Mouse (Mus musculus): Measurements from ENCODE around the gene 9530003J23Rik. TPM values are rescaled to one million over a fixed set of nuclear protein-coding genes. Genes with fewer than 3 reads are reported as not detected.
A peak's percentile ranks its signal among the peaks of the same experiment; 100 is the strongest.
"Not testable (repeated sequence)": the region's sequence is repeated elsewhere in the genome, so short reads cannot be mapped to it uniquely, and the experiment has no call there.

The 9530003J23Rik gene
- polyA plus RNA-seq, 1 experiment from 2014 or later = not detected

DNA sequence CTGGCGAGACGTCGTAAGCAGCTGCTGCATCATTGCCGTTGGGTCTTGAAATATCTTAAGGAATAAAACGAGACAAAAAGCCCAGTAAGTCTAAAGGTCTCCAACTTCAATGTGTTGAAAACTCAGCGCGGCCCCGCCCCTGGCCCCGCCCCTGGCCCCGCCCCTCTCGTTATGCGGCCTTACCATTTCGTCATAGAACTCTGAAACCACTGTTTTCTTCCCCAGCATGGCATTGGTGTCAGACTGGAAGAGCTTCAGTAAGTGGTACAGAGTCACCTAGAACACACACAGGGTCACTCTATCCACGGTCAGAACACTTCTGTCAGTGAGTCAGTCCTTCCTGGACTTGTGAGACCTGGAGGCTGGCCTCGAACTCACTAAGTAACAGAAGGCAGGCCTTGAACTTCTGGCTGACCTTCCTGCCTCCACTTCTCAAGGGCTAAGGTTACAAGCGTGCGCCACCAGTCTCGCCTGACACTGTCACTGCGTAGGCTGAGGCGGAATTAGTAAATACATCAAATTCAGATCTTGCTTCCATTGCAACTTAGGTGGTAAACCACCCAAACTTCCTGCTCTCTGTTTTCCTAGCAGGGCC, 21.2 kb downstream of the 9530003J23Rik start:
- whole genome bisulfite sequencing = 88% methylated on average over 20 of the region's 20 CpGs
- no peak overlapping the region for H3K9ac ChIP-seq (ENCODE audit: low read depth, low read length)
- H3K27me3 ChIP-seq (ENCODE audit: control insufficient read depth, insufficient read depth, low read depth, low read length) = no peaks in the 10 kb centered on the region
- H3K9me3 ChIP-seq (replicated peaks; ENCODE audit: control insufficient read depth, low read length, poor library complexity, severe bottlenecking) = no peaks in the 10 kb centered on the region
- H3K36me3 ChIP-seq (ENCODE audit: control insufficient read depth, insufficient read depth, low read length) = peaks cover 48% of the 10 kb centered on the region
- H3K27ac ChIP-seq (ENCODE audit: low read length) = no peak overlapping the region
- no peak overlapping the region for H3K4me3 ChIP-seq (ENCODE audit: low read depth, low read length)
- peaks cover 2% of the 10 kb centered on the region for H3K4me1 ChIP-seq (ENCODE audit: control insufficient read depth, insufficient read depth, low read length)
- no peak overlapping the region for H3K4me2 ChIP-seq (ENCODE audit: low read length)
- no peak for ATAC-seq

DNA sequence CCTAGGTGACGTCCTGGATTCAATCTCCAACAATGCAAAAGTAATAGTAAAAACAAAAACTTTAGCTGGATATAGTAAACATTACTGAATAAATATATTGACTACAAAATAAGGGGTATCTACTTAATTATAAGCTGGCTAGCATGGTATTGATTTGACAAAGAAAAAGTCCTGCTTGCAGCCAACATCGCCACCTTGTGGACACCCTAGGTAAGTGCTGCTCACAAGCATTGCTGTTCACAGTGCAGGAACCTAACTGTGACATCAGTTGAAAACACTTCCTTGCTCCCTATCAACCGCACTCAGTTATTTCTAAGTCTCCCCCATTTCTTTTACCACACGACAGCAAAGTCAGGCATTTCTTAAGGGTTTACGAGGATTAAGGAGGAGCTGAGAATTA, 21.7 kb downstream of the 9530003J23Rik start:
- Histone ChIP-seq H3K4me1 (ENCODE audit: control insufficient read depth, insufficient read depth, low read length) (no peaks in the 10 kb centered on the region), H3K27me3 (ENCODE audit: control insufficient read depth, insufficient read depth, low read depth, low read length) (no peaks in the 10 kb centered on the region), H3K9ac (ENCODE audit: low read depth, low read length) (no peak overlapping the region), H3K4me3 (ENCODE audit: low read depth, low read length) (no peak overlapping the region), H3K36me3 (ENCODE audit: control insufficient read depth, insufficient read depth, low read length) (peaks cover 48% of the 10 kb centered on the region), H3K27ac (ENCODE audit: low read length) (no peak overlapping the region), H3K4me2 (ENCODE audit: low read length) (no peak overlapping the region), H3K9me3 (replicated peaks; ENCODE audit: control insufficient read depth, low read length, poor library complexity, severe bottlenecking) (no peaks in the 10 kb centered on the region)
- 0 out of 2 replicates have a peak, but pooled peaks have one; percentile 37 for ATAC-seq
- 70% methylated on average over 5 of the region's 5 CpGs for WGBS

DNA sequence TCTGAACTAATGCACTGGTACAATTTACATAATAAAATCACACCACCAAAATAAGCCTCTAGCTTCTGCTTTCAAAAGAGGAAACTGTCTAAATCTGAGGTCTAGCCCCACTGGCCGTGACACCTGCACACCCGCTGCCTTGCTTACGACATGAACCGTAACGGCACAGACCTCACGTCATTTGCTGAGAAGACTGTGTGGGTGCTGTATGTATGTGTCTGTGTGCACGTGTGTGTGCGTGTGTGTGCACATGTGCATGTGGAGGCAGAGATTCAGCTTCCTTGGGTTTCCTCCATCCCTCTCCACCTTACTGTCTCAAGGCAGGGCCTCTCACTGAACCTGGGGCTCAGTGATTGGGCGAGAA, 22.4 kb downstream of the 9530003J23Rik start:
- ATAC-seq = no peak
- no peak overlapping the region for H3K9ac ChIP-seq (ENCODE audit: low read depth, low read length)
- H3K27ac ChIP-seq (ENCODE audit: low read length) = no peak overlapping the region
- WGBS = 96% methylated on average over 9 of the region's 9 CpGs
- H3K36me3 ChIP-seq (ENCODE audit: control insufficient read depth, insufficient read depth, low read length) = peaks cover 48% of the 10 kb centered on the region
- H3K27me3 ChIP-seq (ENCODE audit: control insufficient read depth, insufficient read depth, low read depth, low read length) = no peaks in the 10 kb centered on the region
- no peaks in the 10 kb centered on the region for H3K4me1 ChIP-seq (ENCODE audit: control insufficient read depth, insufficient read depth, low read length)
- no peaks in the 10 kb centered on the region for H3K9me3 ChIP-seq (replicated peaks; ENCODE audit: control insufficient read depth, low read length, poor library complexity, severe bottlenecking)
- no peak overlapping the region for H3K4me3 ChIP-seq (ENCODE audit: low read depth, low read length)
- H3K4me2 ChIP-seq (ENCODE audit: low read length) = no peak overlapping the region

DNA sequence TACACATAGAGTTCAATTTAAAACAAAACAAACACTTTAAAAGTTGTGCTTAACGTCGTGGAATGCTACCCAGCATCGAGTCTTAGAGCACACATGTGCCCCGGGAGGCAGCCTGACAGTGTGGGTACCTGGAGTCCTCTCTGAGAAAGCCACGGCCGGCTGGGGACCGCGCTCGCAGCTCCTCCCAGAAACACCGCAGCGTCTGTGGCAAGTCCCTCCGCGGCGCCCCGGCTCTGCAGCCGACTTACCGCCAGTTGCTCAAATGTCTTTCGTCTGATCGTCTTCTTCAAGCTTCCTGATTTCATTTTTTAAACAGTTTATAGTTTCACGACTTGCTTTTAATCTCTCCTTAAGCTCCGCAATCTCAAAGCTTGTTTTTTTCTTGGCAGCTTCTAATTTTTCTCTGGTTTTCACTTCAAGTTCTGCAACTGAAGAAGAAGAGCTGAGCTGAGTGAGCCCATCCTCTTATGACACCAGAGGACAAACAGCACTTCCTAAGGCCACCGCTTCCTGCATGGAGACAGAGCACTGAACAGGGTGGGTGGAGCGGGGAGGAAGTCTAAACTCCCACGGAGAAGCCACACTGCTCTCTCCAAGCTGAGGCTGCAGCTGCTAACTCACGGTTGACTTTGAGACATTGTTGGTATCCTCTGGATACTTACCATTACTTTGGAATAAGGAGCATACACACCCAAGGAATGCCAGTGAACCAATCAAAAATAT, 22.9 kb downstream of the 9530003J23Rik start:
- Histone ChIP-seq H3K4me1 (ENCODE audit: control insufficient read depth, insufficient read depth, low read length) (no peaks in the 10 kb centered on the region), H3K9me3 (replicated peaks; ENCODE audit: control insufficient read depth, low read length, poor library complexity, severe bottlenecking) (no peaks in the 10 kb centered on the region), H3K4me3 (ENCODE audit: low read depth, low read length) (no peak overlapping the region), H3K4me2 (ENCODE audit: low read length) (no peak overlapping the region), H3K27me3 (ENCODE audit: control insufficient read depth, insufficient read depth, low read depth, low read length) (no peaks in the 10 kb centered on the region), H3K36me3 (ENCODE audit: control insufficient read depth, insufficient read depth, low read length) (peaks cover 47% of the 10 kb centered on the region), H3K27ac (ENCODE audit: low read length) (no peak overlapping the region), H3K9ac (ENCODE audit: low read depth, low read length) (no peak overlapping the region)
- ATAC-seq = no peak
- WGBS = 93% methylated on average over 25 of the region's 25 CpGs

DNA sequence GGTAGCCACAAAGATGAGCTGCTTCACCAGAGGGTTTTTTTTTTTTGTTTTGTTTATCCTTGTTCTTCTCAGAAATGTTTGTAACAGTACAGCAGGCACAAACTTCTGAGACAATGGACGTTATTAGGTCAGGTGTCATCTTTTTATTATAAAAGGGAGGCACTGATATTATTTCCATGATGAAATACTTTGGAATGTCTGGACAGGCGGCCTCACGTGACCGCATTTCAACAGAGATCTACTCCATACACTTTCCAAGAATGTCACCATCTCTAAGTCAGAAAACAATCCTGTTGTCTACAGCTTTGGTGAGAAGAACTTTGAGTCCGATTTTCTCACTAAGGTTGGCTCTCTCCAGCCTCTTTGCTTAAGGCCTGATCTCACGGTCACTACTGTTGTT, 27.5 kb downstream of the 9530003J23Rik start:
- no peaks in the 10 kb centered on the region for H3K9me3 ChIP-seq (replicated peaks; ENCODE audit: control insufficient read depth, low read length, poor library complexity, severe bottlenecking)
- no peak for ATAC-seq
- 99% methylated on average over 6 of the region's 6 CpGs for WGBS
- no peak overlapping the region for H3K27ac ChIP-seq (ENCODE audit: low read length)
- no peaks in the 10 kb centered on the region; the same call in 1 of the 2 replicates for H3K4me1 ChIP-seq (ENCODE audit: control insufficient read depth, insufficient read depth, low read length)
- peaks cover 20% of the 10 kb centered on the region for H3K36me3 ChIP-seq (ENCODE audit: control insufficient read depth, insufficient read depth, low read length)
- H3K9ac ChIP-seq (ENCODE audit: low read depth, low read length) = no peak overlapping the region
- H3K27me3 ChIP-seq (ENCODE audit: control insufficient read depth, insufficient read depth, low read depth, low read length) = no peaks in the 10 kb centered on the region
- no peak overlapping the region for H3K4me2 ChIP-seq (ENCODE audit: low read length)
- H3K4me3 ChIP-seq (ENCODE audit: low read depth, low read length) = no peak overlapping the region

DNA sequence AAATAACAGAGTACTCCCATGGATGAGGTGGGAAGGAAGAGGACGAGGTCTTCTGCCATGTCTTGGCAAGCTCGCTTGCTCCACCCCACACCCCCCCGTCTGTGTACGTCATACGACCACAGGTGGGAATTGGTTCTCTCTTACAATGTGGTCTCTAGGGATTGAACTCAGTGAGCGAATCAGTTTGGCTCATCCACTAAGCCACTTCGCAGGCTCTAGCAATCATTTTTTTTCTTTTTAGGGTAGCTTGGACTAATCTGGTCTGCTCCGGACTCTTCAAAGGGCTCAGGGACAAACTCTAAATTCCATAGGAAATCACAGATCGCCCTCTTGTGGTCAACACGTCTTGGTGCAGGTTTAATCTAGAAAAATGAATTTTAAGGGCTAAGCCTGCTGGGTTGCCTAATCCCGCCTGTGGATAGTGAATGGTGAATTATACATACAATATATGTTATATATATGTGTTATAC, 29.0 kb downstream of the 9530003J23Rik start:
- no peaks in the 10 kb centered on the region; the same call in 1 of the 2 replicates for H3K4me1 ChIP-seq (ENCODE audit: control insufficient read depth, insufficient read depth, low read length)
- H3K27me3 ChIP-seq (ENCODE audit: control insufficient read depth, insufficient read depth, low read depth, low read length) = no peaks in the 10 kb centered on the region
- ATAC-seq = peak; percentile 78
- peaks cover 7% of the 10 kb centered on the region; the same call in 1 of the 2 replicates for H3K36me3 ChIP-seq (ENCODE audit: control insufficient read depth, insufficient read depth, low read length)
- H3K4me3 ChIP-seq (ENCODE audit: low read depth, low read length) = peak overlapping the region; percentile 30
- 11% methylated on average over 11 of the region's 11 CpGs for WGBS
- no peak overlapping the region for H3K27ac ChIP-seq (ENCODE audit: low read length)
- H3K4me2 ChIP-seq (ENCODE audit: low read length) = peak overlapping the region; percentile 53
- H3K9me3 ChIP-seq (replicated peaks; ENCODE audit: control insufficient read depth, low read length, poor library complexity, severe bottlenecking) = no peaks in the 10 kb centered on the region
- H3K9ac ChIP-seq (ENCODE audit: low read depth, low read length) = peak overlapping the region; percentile 32; the same call in 1 of the 2 replicates

DNA sequence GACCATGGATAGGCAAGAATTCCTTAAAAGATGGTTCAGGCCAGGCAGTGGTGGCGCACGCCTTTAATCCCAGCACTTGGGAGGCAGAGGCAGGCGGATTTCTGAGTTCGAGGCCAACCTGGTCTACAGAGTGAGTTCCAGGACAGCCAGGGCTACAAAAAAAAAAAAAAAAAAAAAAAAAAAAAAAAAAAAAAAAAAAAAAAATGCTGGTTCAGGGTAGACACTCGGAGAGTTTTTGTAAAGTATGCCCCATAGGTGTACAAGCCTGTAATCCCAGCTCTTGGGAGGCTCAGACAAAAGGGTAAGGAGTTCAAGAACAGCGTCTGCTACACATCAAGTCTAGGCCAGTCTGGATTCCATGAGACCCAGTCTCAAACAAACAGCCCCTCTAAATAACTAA, 29.7 kb downstream of the 9530003J23Rik start:
- WGBS = 91% methylated on average over 6 of the region's 6 CpGs
- H3K27me3 ChIP-seq (ENCODE audit: control insufficient read depth, insufficient read depth, low read depth, low read length); ATAC-seq; H3K4me3 ChIP-seq (ENCODE audit: low read depth, low read length); H3K27ac ChIP-seq (ENCODE audit: low read length); H3K4me2 ChIP-seq (ENCODE audit: low read length); H3K36me3 ChIP-seq (ENCODE audit: control insufficient read depth, insufficient read depth, low read length); H3K9ac ChIP-seq (ENCODE audit: low read depth, low read length); H3K4me1 ChIP-seq (ENCODE audit: control insufficient read depth, insufficient read depth, low read length); H3K9me3 ChIP-seq (replicated peaks; ENCODE audit: control insufficient read depth, low read length, poor library complexity, severe bottlenecking): not testable (repeated sequence)

DNA sequence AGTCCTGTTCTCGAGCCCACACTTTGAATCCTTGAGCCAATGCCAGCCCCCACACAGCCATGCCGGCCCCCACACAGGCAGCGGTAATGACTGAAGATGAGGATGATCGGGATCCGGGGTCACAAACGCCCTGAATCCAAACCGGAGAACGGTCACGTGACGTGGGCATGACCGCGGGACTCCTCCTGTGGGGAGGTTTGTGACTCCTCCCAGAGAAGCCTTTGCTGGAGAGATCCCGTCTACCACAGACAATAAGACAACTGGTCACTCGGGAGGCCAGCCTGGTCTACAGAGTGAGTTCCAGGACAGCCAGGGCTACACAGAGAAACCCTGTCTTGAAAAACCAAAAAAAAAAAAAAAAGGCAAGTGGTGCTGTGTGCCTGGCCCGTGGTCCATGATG, 30.3 kb downstream of the 9530003J23Rik start:
- Histone ChIP-seq H3K36me3 (ENCODE audit: control insufficient read depth, insufficient read depth, low read length) (no peaks in the 10 kb centered on the region), H3K27ac (ENCODE audit: low read length) (no peak overlapping the region), H3K4me3 (ENCODE audit: low read depth, low read length) (no peak overlapping the region), H3K9me3 (replicated peaks; ENCODE audit: control insufficient read depth, low read length, poor library complexity, severe bottlenecking) (no peaks in the 10 kb centered on the region), H3K9ac (ENCODE audit: low read depth, low read length) (no peak overlapping the region), H3K4me2 (ENCODE audit: low read length) (no peak overlapping the region), H3K27me3 (ENCODE audit: control insufficient read depth, insufficient read depth, low read depth, low read length) (no peaks in the 10 kb centered on the region), H3K4me1 (ENCODE audit: control insufficient read depth, insufficient read depth, low read length) (no peaks in the 10 kb centered on the region; the same call in 1 of the 2 replicates)
- ATAC-seq = no peak
- WGBS = 90% methylated on average over 15 of the region's 15 CpGs

DNA sequence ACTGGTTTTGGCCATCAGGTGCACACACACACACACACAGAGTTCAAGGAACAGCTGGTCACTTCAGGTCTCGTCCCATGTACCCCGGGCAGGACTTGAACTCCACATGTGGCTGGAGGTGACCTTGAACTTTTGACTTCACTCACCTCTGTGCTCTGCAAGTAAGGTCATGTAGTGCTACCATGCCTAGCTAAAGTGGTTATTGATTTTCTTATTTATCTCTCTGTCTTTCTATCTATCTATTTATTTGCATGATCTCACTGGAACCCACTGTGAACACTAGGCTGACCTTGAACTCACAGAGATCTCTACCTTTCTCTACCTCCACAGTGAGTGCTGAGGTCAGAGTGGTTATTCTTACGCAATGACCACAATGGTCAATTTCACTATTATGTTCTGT, 32.4 kb downstream of the 9530003J23Rik start:
- H3K27me3 ChIP-seq (ENCODE audit: control insufficient read depth, insufficient read depth, low read depth, low read length) = no peaks in the 10 kb centered on the region
- H3K27ac ChIP-seq (ENCODE audit: low read length) = no peak overlapping the region
- H3K36me3 ChIP-seq (ENCODE audit: control insufficient read depth, insufficient read depth, low read length) = no peaks in the 10 kb centered on the region
- no peaks in the 10 kb centered on the region; the same call in 1 of the 2 replicates for H3K4me1 ChIP-seq (ENCODE audit: control insufficient read depth, insufficient read depth, low read length)
- no peak for ATAC-seq
- H3K9me3 ChIP-seq (replicated peaks; ENCODE audit: control insufficient read depth, low read length, poor library complexity, severe bottlenecking) = no peaks in the 10 kb centered on the region
- H3K4me3 ChIP-seq (ENCODE audit: low read depth, low read length) = no peak overlapping the region
- H3K4me2 ChIP-seq (ENCODE audit: low read length) = no peak overlapping the region
- H3K9ac ChIP-seq (ENCODE audit: low read depth, low read length) = no peak overlapping the region
- WGBS = 96% methylated on average over 3 of the region's 3 CpGs
